Mouse (Mus musculus): Measurements from ENCODE around the gene Fam131b. TPM values are rescaled to one million over a fixed set of nuclear protein-coding genes. Genes with fewer than 3 reads are reported as not detected.

Fam131b gene
- polyA plus RNA-seq, 1 experiment: 0.45 TPM

- TF ChIP-seq POLR2A (IDR thresholded peaks at IDR 0.05; ENCODE audit: borderline replicate concordance, extremely low read depth, low read depth, low read length) (no peak), CTCF (IDR thresholded peaks at IDR 0.05; ENCODE audit: insufficient read depth, low read length) (no peak)
- peaks cover 26% of the 10 kb centered on the region for H3K4me1 ChIP-seq (ENCODE audit: control insufficient read depth, insufficient read depth, low read length)
- DNase-seq: no peak
- H3K4me3 ChIP-seq (replicated peaks; ENCODE audit: extremely low read depth, low read depth, low read length): no peak overlapping the region
- 46% methylated on average over 6 of the region's 6 CpGs for WGBS
Measured at GRCm38 (mm10) chr6:42357901-42358300, 33.5 kb upstream of the Fam131b start.

- DNase-seq: no peak
- Histone ChIP-seq H3K4me3 (replicated peaks; ENCODE audit: extremely low read depth, low read depth, low read length) (no peak overlapping the region), H3K4me1 (ENCODE audit: control insufficient read depth, insufficient read depth, low read length) (peaks cover 29% of the 10 kb centered on the region)
- WGBS: 79% methylated on average over 5 of the region's 5 CpGs
- TF ChIP-seq CTCF (IDR thresholded peaks at IDR 0.05; ENCODE audit: insufficient read depth, low read length) (no peak), POLR2A (IDR thresholded peaks at IDR 0.05; ENCODE audit: borderline replicate concordance, extremely low read depth, low read depth, low read length) (no peak)
Measured at GRCm38 (mm10) chr6:42356913-42357312, 32.5 kb upstream of the Fam131b start.

GRCm38 (mm10) chr6:42355794-42356600 is 31.6 kb upstream of the Fam131b start:
- no peak for DNase-seq
- no peak for TF ChIP-seq POLR2A (IDR thresholded peaks at IDR 0.05; ENCODE audit: borderline replicate concordance, extremely low read depth, low read depth, low read length)
- no peak for TF ChIP-seq CTCF (IDR thresholded peaks at IDR 0.05; ENCODE audit: insufficient read depth, low read length)
- 86% methylated on average over 13 of the region's 13 CpGs for WGBS

GRCm38 (mm10) chr6:42355366-42355765 is 30.9 kb upstream of the Fam131b start:
- Histone ChIP-seq H3K4me3 (replicated peaks; ENCODE audit: extremely low read depth, low read depth, low read length) (no peak overlapping the region), H3K4me1 (ENCODE audit: control insufficient read depth, insufficient read depth, low read length) (peaks cover 34% of the 10 kb centered on the region)
- 89% methylated on average over 6 of the region's 6 CpGs for whole genome bisulfite sequencing
- TF ChIP-seq POLR2A (IDR thresholded peaks at IDR 0.05; ENCODE audit: borderline replicate concordance, extremely low read depth, low read depth, low read length) (no peak), CTCF (IDR thresholded peaks at IDR 0.05; ENCODE audit: insufficient read depth, low read length) (no peak)
- no peak for DNase-seq

More at GRCm38 (mm10) chr6:42355794-42356600, 31.6 kb upstream of the Fam131b start:
- H3K4me1 ChIP-seq (ENCODE audit: control insufficient read depth, insufficient read depth, low read length): peaks cover 34% of the 10 kb centered on the region
- H3K4me3 ChIP-seq (replicated peaks; ENCODE audit: extremely low read depth, low read depth, low read length): no peak overlapping the region

GRCm38 (mm10) chr6:42354076-42355019 is 29.9 kb upstream of the Fam131b start:
- 34% methylated on average over 11 of the region's 11 CpGs for WGBS
- no peak for TF ChIP-seq CTCF (IDR thresholded peaks at IDR 0.05; ENCODE audit: insufficient read depth, low read length)
- no peak for TF ChIP-seq POLR2A (IDR thresholded peaks at IDR 0.05; ENCODE audit: borderline replicate concordance, extremely low read depth, low read depth, low read length)
- peak overlapping the region; percentile 1 for H3K4me3 ChIP-seq (replicated peaks; ENCODE audit: extremely low read depth, low read depth, low read length)
- H3K4me1 ChIP-seq (ENCODE audit: control insufficient read depth, insufficient read depth, low read length): peaks cover 30% of the 10 kb centered on the region
- no peak for DNase-seq

GRCm38 (mm10) chr6:42353180-42353579 is 28.7 kb upstream of the Fam131b start:
- no peak for DNase-seq
- 0 out of 2 replicates have a peak, but pooled peaks have one; percentile 7 for TF ChIP-seq POLR2A (IDR thresholded peaks at IDR 0.05; ENCODE audit: borderline replicate concordance, extremely low read depth, low read depth, low read length)
- TF ChIP-seq CTCF (IDR thresholded peaks at IDR 0.05; ENCODE audit: insufficient read depth, low read length): no peak
- peak overlapping the region; percentile 3 for H3K4me3 ChIP-seq (replicated peaks; ENCODE audit: extremely low read depth, low read depth, low read length)
- H3K4me1 ChIP-seq (ENCODE audit: control insufficient read depth, insufficient read depth, low read length): peaks cover 26% of the 10 kb centered on the region
- WGBS: 34% methylated on average over 8 of the region's 8 CpGs

- TF ChIP-seq CTCF (IDR thresholded peaks at IDR 0.05; ENCODE audit: insufficient read depth, low read length) (no peak), POLR2A (IDR thresholded peaks at IDR 0.05; ENCODE audit: borderline replicate concordance, extremely low read depth, low read depth, low read length) (no peak)
- Histone ChIP-seq H3K4me1 (ENCODE audit: control insufficient read depth, insufficient read depth, low read length) (peaks cover 26% of the 10 kb centered on the region), H3K4me3 (replicated peaks; ENCODE audit: extremely low read depth, low read depth, low read length) (peak overlapping the region; percentile 24)
- 76% methylated on average over 1 of the region's 1 CpGs for WGBS
- DNase-seq: no peak
Measured at GRCm38 (mm10) chr6:42352486-42352846, 28.0 kb upstream of the Fam131b start.

- TF ChIP-seq CTCF (IDR thresholded peaks at IDR 0.05; ENCODE audit: insufficient read depth, low read length) (no peak), POLR2A (IDR thresholded peaks at IDR 0.05; ENCODE audit: borderline replicate concordance, extremely low read depth, low read depth, low read length) (no peak)
- 42% methylated on average over 7 of the region's 7 CpGs for WGBS
Measured at GRCm38 (mm10) chr6:42351776-42352485, 27.5 kb upstream of the Fam131b start.

More at GRCm38 (mm10) chr6:42351776-42352485, 27.5 kb upstream of the Fam131b start:
- no peak for DNase-seq
- Histone ChIP-seq H3K4me1 (ENCODE audit: control insufficient read depth, insufficient read depth, low read length) (peaks cover 26% of the 10 kb centered on the region), H3K4me3 (replicated peaks; ENCODE audit: extremely low read depth, low read depth, low read length) (peak overlapping the region; percentile 71)

Measured in lung, adult 2 months (tissue).